Mouse (Mus musculus) G1E (cell line): ENCODE data around the gene Six2. TPM values are rescaled to one million over a fixed set of nuclear protein-coding genes. Genes with fewer than 3 reads are reported as not detected.
"Not testable (repeated sequence)": the region's sequence is repeated elsewhere in the genome, so short reads cannot be mapped to it uniquely, and the experiment has no call there.

Source experiments
- ATAC-seq: 2 replicates; pipeline ENCODE4 v1.8.0; 2016; ENCODE audit warnings: mild to moderate bottlenecking; ENCODE audit not compliant: insufficient number of reproducible peaks, poor library complexity, low FRiP score, severe bottlenecking; ENCODE audit errors: extremely low read depth
- DNase-seq: peaks from one replicate; pipeline ENCODE4 v3.0.0; 2012; ENCODE audit warnings: low spot score
- H3K27me3 ChIP-seq: 2 replicates; pipeline ENCODE4 v1.6.1; 2012; ENCODE audit warnings: mild to moderate bottlenecking, low read length, inconsistent platforms; ENCODE audit not compliant: insufficient read depth
- H3K36me3 ChIP-seq: replicated peaks from 2 replicates; pipeline ENCODE3; 2012; ENCODE audit warnings: mild to moderate bottlenecking, inconsistent platforms
- H3K4me1 ChIP-seq: 2 replicates; pipeline ENCODE4 v1.6.1; 2012; ENCODE audit warnings: low read depth, low read length, inconsistent platforms, mixed read lengths; ENCODE audit not compliant: insufficient read depth
- H3K4me3 ChIP-seq: 2 replicates; pipeline ENCODE4 v1.5.1; 2012; ENCODE audit warnings: low read depth, mild to moderate bottlenecking, inconsistent platforms, low read length, moderate library complexity, mixed read lengths
- H3K9me3 ChIP-seq: replicated peaks from 2 replicates; pipeline ENCODE4 v1.6.1; 2012; ENCODE audit warnings: inconsistent platforms
- CTCF ChIP-seq: IDR thresholded peaks from 2 replicates; pipeline ENCODE4 v1.5.1; 2012; ENCODE audit warnings: low read depth, low read length, inconsistent platforms, mixed read lengths
- GATA1 ChIP-seq: IDR thresholded peaks from 2 replicates; pipeline ENCODE4 v1.6.1; 2012; ENCODE audit warnings: borderline replicate concordance, low read length, inconsistent platforms, mixed read lengths
- GATA2 ChIP-seq: IDR thresholded peaks from 2 replicates; pipeline ENCODE4 v1.6.1; 2012; ENCODE audit warnings: low read depth, low read length, inconsistent platforms, borderline replicate concordance
- POLR2AphosphoS5 ChIP-seq: IDR thresholded peaks from 2 replicates; pipeline ENCODE4 v1.6.1; 2012; ENCODE audit warnings: low read depth, low read length, inconsistent platforms; ENCODE audit not compliant: insufficient replicate concordance
- TAL1 ChIP-seq: conservative IDR thresholded peaks from 2 replicates; pipeline ENCODE4 v1.6.1; 2012; ENCODE audit warnings: low read depth, low read length, inconsistent platforms, mixed read lengths
- polyA plus RNA-seq: library from polyadenylated mRNA; stranded (reverse); fragments of >175 nt; gene quantifications from 2 replicates; pipeline ENCODE4 v1.2.3, GENCODE M21; 2012
- total RNA-seq, 2 experiments: library from RNA; stranded (forward) in 1 of 2; stranded (reverse) in 1 of 2; fragments of 200-1000 nt in 1 of 2; fragments of >200 nt in 1 of 2; fragmentation: Nextera tagmentation in 1 of 2; gene quantifications; 2 replicates each; pipeline ENCODE4 v1.2.3; 2014 to 2017

Six2 gene
- total and polyA plus RNA-seq, 3 experiments = not detected

GRCm38 (mm10) chr17:85687421-85688235 lies 446 bp downstream of the Six2 start:
- ATAC-seq (no peak), DNase-seq (no peak)
- Histone ChIP-seq H3K4me1 (no peaks in the 10 kb centered on the region), H3K9me3 (peaks cover 30% of the 10 kb centered on the region), H3K4me3 (no peak overlapping the region; the same call in 1 of the 2 replicates), H3K27me3 (peaks cover 5% of the 10 kb centered on the region; the same call in 1 of the 2 replicates), H3K36me3 (no peaks in the 10 kb centered on the region)
- no peak for TF ChIP-seq GATA1

DNA sequence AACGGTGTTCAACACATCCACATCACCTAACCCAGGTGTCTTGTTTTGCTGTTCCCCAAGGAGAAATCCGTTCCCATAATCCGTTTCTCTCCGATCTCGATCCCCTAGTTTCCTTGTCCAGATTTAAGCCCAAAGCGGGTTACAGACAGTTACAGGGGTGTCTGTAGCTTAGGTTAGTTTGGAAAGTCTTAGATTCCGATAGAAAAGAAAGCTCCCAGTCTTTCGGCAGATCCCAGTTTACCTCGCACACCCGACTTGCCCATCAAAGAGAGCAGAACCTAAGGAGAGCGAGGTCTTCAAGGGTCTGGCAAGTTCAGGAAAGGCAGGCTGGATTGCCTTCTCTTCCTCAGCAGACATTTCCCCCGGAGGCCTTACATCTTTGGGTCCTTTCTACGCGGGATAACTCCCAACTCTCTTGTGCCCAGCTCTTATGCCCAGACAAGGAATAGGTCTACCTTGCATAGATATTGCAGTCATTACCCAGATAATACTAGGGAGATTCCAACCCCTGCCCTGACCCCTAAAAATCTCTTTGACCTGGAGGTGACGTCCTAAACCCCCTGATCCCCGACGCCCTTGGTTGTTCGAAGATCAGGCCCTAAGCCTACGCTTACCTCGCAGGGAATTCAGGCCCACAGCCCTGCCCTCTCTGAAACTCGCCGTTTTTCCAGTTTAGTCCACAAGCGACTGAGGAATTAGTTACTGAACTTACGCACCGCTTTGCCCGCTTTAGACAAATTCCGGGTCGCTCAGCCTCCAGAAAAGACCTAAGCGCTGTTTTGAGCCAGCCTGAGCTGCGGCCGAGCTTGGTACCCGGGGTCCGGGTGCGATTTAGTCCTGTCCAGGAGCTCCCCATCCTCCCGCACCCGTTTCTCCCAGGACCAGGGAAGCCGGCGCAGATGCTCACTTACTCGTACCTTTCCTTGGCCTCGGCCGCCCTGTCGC lies 1.3 kb downstream of the Six2 start:
- Histone ChIP-seq H3K27me3 (peaks cover 2% of the 10 kb centered on the region; the same call in 1 of the 2 replicates), H3K36me3 (no peaks in the 10 kb centered on the region), H3K4me3 (no peak overlapping the region; the same call in 1 of the 2 replicates), H3K9me3 (peaks cover 30% of the 10 kb centered on the region), H3K4me1 (no peaks in the 10 kb centered on the region)
- TF ChIP-seq GATA1 (no peak), POLR2AphosphoS5 (no peak), TAL1 (no peak), CTCF (no peak), GATA2 (no peak)
- DNase-seq (no peak), ATAC-seq (no peak)

DNA sequence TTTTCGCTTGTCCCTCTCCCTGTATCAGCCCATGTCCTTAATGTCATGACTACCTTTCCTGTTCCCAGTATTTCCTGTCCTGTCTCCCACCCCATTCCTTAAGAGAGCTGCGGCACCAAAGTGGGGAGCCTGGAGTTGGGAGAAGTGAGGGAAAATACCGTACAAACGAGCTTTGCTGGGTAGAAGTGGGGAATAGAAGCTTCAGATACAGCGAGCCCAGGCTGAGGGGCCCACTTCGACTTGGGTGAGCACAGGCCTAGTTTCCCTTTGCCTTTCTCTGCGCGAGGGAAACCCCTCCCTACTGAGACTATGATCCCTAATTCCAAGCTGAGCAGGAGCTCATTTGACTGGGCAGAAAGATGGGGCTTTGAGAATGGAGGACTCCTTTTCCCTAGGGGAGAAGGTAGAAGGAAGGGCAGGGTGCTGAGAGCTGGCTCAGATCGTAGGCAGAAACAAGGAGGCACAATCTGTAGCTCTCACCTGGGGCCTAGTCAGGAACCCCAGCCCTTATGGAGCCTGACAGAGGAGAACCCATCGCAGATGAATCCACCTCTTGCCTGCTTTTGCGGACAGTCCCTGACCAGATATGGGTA lies 2.3 kb downstream of the Six2 start:
- H3K36me3 ChIP-seq = no peaks in the 10 kb centered on the region
- H3K4me3 ChIP-seq = no peak overlapping the region
- DNase-seq (no peak), ATAC-seq (no peak)
- H3K4me1 ChIP-seq = no peaks in the 10 kb centered on the region
- no peak for TF ChIP-seq POLR2AphosphoS5
- peaks cover 30% of the 10 kb centered on the region for H3K9me3 ChIP-seq
- H3K27me3 ChIP-seq = peaks cover 2% of the 10 kb centered on the region; the same call in 1 of the 2 replicates

DNA sequence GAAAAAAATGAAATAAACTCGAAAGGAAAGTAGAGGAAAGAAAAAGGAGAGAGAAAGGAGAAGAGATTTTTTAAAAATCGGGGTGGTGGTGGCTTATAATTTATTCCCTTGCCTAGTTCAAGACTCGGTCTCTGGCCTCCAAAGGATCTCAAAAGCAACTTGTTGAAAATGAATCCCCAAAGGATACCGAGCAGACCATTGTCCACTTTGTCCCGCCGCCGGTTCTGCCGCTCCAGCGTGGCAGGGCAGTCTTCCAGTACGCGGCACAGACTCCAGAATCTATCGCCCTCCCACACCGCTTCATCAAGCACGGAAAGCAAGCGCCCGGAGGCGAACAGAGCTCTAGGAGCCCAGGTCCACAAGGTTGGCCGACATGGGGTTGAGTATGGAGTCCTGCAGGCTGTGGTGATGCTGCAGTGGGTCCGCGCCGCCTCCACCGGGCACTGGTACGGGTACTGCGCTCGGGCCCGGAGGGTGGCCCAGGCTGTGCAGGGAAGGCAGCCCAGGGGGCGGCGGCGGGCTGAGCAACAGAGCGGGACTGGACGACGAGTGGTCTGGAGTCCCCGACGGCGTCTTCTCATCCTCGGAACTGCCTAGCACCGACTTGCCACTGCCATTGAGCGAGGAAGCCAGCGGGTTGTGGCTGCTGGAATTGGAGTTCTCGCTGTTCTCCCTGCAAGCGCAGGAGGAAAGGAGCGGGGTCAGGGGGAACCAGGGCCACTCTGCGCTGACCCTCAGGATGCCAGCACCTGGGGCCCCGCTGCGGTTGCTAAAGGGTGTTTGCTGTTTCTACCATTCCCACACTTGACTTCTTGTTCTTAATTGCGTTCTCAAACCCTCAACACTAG lies 3.0 kb downstream of the Six2 start:
- Histone ChIP-seq H3K27me3 (peaks cover 2% of the 10 kb centered on the region; the same call in 1 of the 2 replicates), H3K36me3 (no peaks in the 10 kb centered on the region), H3K4me3 (no peak overlapping the region), H3K9me3 (peaks cover 30% of the 10 kb centered on the region), H3K4me1 (no peaks in the 10 kb centered on the region)
- TF ChIP-seq TAL1 = no peak
- no peak for TF ChIP-seq GATA1
- no peak for TF ChIP-seq GATA2
- no peak for TF ChIP-seq POLR2AphosphoS5
- ATAC-seq (no peak), DNase-seq (no peak)

DNA sequence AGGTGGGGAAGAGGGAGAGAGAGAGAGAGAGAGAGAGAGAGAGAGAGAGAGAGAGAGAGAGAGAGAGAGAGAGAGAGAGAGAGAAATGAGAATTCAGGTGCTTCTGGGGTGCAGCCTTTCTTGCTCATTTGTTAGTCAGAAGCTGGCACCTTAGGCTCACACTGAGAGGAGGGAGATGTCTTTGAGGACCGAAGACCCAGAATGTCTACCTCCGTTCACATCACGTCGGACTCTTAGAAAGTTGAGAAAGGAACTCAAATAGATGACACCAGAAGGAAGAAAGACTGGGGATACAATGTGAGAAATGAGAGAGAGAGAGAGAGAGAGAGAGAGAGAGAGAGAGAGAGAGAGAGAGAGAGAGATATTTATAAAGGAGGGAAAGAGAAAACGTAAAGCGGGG lies 3.6 kb downstream of the Six2 start:
- not testable (repeated sequence) for H3K27me3 ChIP-seq, H3K4me3 ChIP-seq, DNase-seq

DNA sequence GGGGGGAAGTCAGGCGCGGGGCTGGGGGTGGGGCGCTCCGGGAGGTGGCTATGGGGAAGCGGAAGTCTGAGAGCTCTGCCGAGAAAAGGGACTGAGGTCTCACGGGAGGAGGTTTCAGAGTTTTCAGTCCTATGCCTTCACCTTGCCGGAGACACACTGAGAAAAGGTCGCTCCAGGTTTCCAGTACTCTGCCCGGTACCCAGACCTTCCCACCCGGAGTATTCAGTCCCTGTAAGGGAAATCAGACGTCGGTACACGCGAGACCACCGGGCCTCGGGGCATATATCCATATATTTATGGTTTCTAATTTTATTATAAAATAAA lies 4.1 kb downstream of the Six2 start:
- Histone ChIP-seq H3K4me3 (no peak overlapping the region), H3K4me1 (no peaks in the 10 kb centered on the region), H3K9me3 (peaks cover 27% of the 10 kb centered on the region), H3K27me3 (peaks cover 2% of the 10 kb centered on the region; the same call in 1 of the 2 replicates), H3K36me3 (no peaks in the 10 kb centered on the region)
- ATAC-seq (no peak), DNase-seq (no peak)
- TF ChIP-seq POLR2AphosphoS5 = no peak
- no peak for TF ChIP-seq GATA2
- no peak for TF ChIP-seq GATA1

More for the DNA sequence above, 3.6 kb downstream of the Six2 start:
- not testable (repeated sequence) for H3K4me1 ChIP-seq, ATAC-seq, H3K36me3 ChIP-seq
- peaks cover 30% of the 10 kb centered on the region for H3K9me3 ChIP-seq
